Mouse (Mus musculus) intestine, postnatal 0 days (tissue): ENCODE results near the gene Trim41. TPM values are rescaled to one million over a fixed set of nuclear protein-coding genes. Genes with fewer than 3 reads are reported as not detected.

Source experiments
- ATAC-seq: fragments of 200-750 bp; cut with Nextera tagmentation; 2 replicates; pipeline ENCODE4 v1.8.0; 2017; ENCODE audit warnings: mild to moderate bottlenecking, moderate TSS enrichment, moderate library complexity
- H3K27ac ChIP-seq: fragments of 300-500 bp; sonication (generic); 2 replicates; pipeline ENCODE4 v1.5.1; 2014; ENCODE audit warnings: mild to moderate bottlenecking, low read depth, low read length, moderate library complexity
- H3K27me3 ChIP-seq: fragments of 300-500 bp; sonication (generic); replicated peaks from 2 replicates; pipeline ENCODE4 v1.6.1; 2014; ENCODE audit warnings: low read length, mixed read lengths; ENCODE audit not compliant: control insufficient read depth, insufficient read depth
- H3K36me3 ChIP-seq: fragments of 300-500 bp; sonication (generic); 2 replicates; pipeline ENCODE4 v1.6.1; 2014; ENCODE audit warnings: mild to moderate bottlenecking, moderate library complexity; ENCODE audit not compliant: control insufficient read depth, insufficient read depth
- H3K4me1 ChIP-seq: fragments of 300-500 bp; sonication (generic); replicated peaks from 2 replicates; pipeline ENCODE4 v1.6.1; 2014; ENCODE audit warnings: antibody characterized with exemption, low read length, mixed read lengths; ENCODE audit not compliant: control insufficient read depth, insufficient read depth
- H3K4me2 ChIP-seq: fragments of 300-500 bp; sonication (generic); replicated peaks from 2 replicates; pipeline ENCODE4 v1.6.1; 2014; ENCODE audit warnings: low read depth, mild to moderate bottlenecking, moderate library complexity
- H3K4me3 ChIP-seq: fragments of 300-500 bp; sonication (generic); 2 replicates; pipeline ENCODE4 v1.5.1; 2014; ENCODE audit warnings: low read depth, low read length
- H3K9ac ChIP-seq: fragments of 300-500 bp; sonication (generic); 2 replicates; pipeline ENCODE4 v1.6.1; 2014; ENCODE audit warnings: mild to moderate bottlenecking, low read depth, low read length
- H3K9me3 ChIP-seq: fragments of 300-500 bp; sonication (generic); 2 replicates; pipeline ENCODE4 v1.6.1; 2016; ENCODE audit warnings: mixed run types; ENCODE audit not compliant: control insufficient read depth
- CTCF ChIP-seq: sonication (generic); IDR thresholded peaks from 2 replicates; pipeline ENCODE4 v1.5.1; 2016; ENCODE audit warnings: low read depth, mild to moderate bottlenecking, control low read depth, antibody characterized with exemption, moderate library complexity
- WGBS: fragments of 180-500 bp; shearing (Covaris S2); extraction: QIAGEN DNeasy Blood & Tissue Kit; methylation state at CpG from one replicate; pipeline ENCODE4 v1.1.7; 2014; 5-methylcytosine and 5-hydroxymethylcytosine counted together
- polyA plus RNA-seq: library from polyadenylated mRNA; unstranded; fragments of >200 nt; fragmentation: Nextera tagmentation; extraction: Ambion mirVana; gene quantifications from 2 replicates; pipeline ENCODE4 v1.2.1, GENCODE M21; 2015

Gene Trim41
- polyA plus RNA-seq, 1 experiment from 2014 or later = 4.0 TPM

DNA sequence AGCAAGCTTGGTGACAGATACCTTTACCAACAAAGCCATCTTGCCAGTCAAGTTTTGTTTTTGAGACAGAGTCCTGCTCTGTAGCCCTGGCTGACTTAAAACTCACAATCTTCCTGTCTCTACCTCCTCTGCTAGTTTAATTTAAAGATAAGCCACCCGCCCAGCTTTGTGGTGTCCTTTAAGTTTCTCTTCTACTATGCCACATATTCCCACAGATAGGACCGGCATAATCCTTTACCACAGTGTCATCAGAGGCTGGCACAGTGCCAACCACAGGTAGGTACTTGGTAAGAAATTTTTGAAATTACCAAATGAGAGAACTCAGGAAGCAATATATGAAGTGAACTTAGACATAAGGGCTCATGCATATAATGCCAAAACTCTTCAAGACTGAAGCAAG is 7.0 kb downstream of the Trim41 start:
- Histone ChIP-seq H3K4me3 (no peak overlapping the region), H3K27me3 (no peaks in the 10 kb centered on the region), H3K9me3 (no peaks in the 10 kb centered on the region), H3K4me2 (no peak overlapping the region), H3K27ac (no peak overlapping the region), H3K36me3 (peaks cover 74% of the 10 kb centered on the region), H3K4me1 (peaks cover 7% of the 10 kb centered on the region; the same call in 1 of the 2 replicates), H3K9ac (no peak overlapping the region)
- no peak for TF ChIP-seq CTCF
- 43% methylated on average over 2 of the region's 2 CpGs for WGBS
- ATAC-seq = no peak

GRCm38 (mm10) chr11:48809434-48809830 is 7.7 kb downstream of the Trim41 start:
- Histone ChIP-seq H3K4me1 (0 out of 2 replicates have a peak, but pooled peaks cover 4% of the 10 kb centered on the region), H3K9ac (no peak overlapping the region), H3K27ac (no peak overlapping the region), H3K27me3 (no peaks in the 10 kb centered on the region), H3K36me3 (peaks cover 80% of the 10 kb centered on the region), H3K4me3 (no peak overlapping the region), H3K9me3 (no peaks in the 10 kb centered on the region), H3K4me2 (no peak overlapping the region)
- no peak for TF ChIP-seq CTCF
- WGBS = 37% methylated on average over 4 of the region's 4 CpGs
- ATAC-seq = no peak

GRCm38 (mm10) chr11:48808737-48809433 is 8.3 kb downstream of the Trim41 start:
- peaks cover 86% of the 10 kb centered on the region for H3K36me3 ChIP-seq
- no peaks in the 10 kb centered on the region for H3K4me1 ChIP-seq
- no peaks in the 10 kb centered on the region for H3K27me3 ChIP-seq
- no peak overlapping the region for H3K9ac ChIP-seq
- no peak for TF ChIP-seq CTCF
- H3K9me3 ChIP-seq = no peaks in the 10 kb centered on the region
- no peak for ATAC-seq
- no peak overlapping the region for H3K4me2 ChIP-seq
- no peak overlapping the region for H3K4me3 ChIP-seq
- 69% methylated on average over 16 of the region's 16 CpGs for WGBS
- H3K27ac ChIP-seq = no peak overlapping the region

- H3K27me3 ChIP-seq = no peaks in the 10 kb centered on the region
- no peak overlapping the region for H3K27ac ChIP-seq
- H3K9me3 ChIP-seq = no peaks in the 10 kb centered on the region
- H3K9ac ChIP-seq = no peak overlapping the region
- peaks cover 92% of the 10 kb centered on the region for H3K36me3 ChIP-seq
- no peak overlapping the region for H3K4me3 ChIP-seq
- TF ChIP-seq CTCF = no peak
- no peak overlapping the region for H3K4me2 ChIP-seq
- no peaks in the 10 kb centered on the region for H3K4me1 ChIP-seq
- ATAC-seq = no peak
Measured at GRCm38 (mm10) chr11:48808304-48808646, 8.9 kb downstream of the Trim41 start.

GRCm38 (mm10) chr11:48807563-48808303 is 9.4 kb downstream of the Trim41 start:
- ATAC-seq = peak; percentile 19; the same call in 1 of the 2 replicates
- WGBS = 62% methylated on average over 14 of the region's 14 CpGs

GRCm38 (mm10) chr11:48806856-48807562 is 10.1 kb downstream of the Trim41 start:
- Histone ChIP-seq H3K4me2 (no peak overlapping the region), H3K9me3 (no peaks in the 10 kb centered on the region), H3K27ac (no peak overlapping the region), H3K27me3 (no peaks in the 10 kb centered on the region), H3K4me1 (no peaks in the 10 kb centered on the region), H3K36me3 (peaks cover 97% of the 10 kb centered on the region), H3K4me3 (no peak overlapping the region), H3K9ac (no peak overlapping the region)
- peak; percentile 46; the same call in 1 of the 2 replicates for ATAC-seq
- TF ChIP-seq CTCF = no peak
- WGBS = 53% methylated on average over 21 of the region's 21 CpGs

More at GRCm38 (mm10) chr11:48807563-48808303, 9.4 kb downstream of the Trim41 start:
- Histone ChIP-seq H3K9me3 (no peaks in the 10 kb centered on the region), H3K9ac (no peak overlapping the region), H3K4me1 (no peaks in the 10 kb centered on the region), H3K27me3 (no peaks in the 10 kb centered on the region), H3K27ac (no peak overlapping the region), H3K4me2 (no peak overlapping the region), H3K36me3 (peaks cover 97% of the 10 kb centered on the region), H3K4me3 (no peak overlapping the region)
- TF ChIP-seq CTCF = no peak
